Mouse (Mus musculus): ENCODE results near the gene Abl1. TPM values are rescaled to one million over a fixed set of nuclear protein-coding genes. Genes with fewer than 3 reads are reported as not detected.

Abl1 gene
- 37.7 and 40.1 TPM in 2 replicates for polyA plus RNA-seq (2015; fragmentation: Nextera tagmentation; extraction: Ambion mirVana)

- Histone ChIP-seq H3K4me3 (peak within 1 kb of the TSS; percentile 95), H3K9ac (peak within 1 kb of the TSS; percentile 95), H3K36me3 (0 out of 2 replicates have a peak, but pooled peaks cover 2% of the 10 kb centered on the region), H3K4me1 (peaks cover 23% of the 10 kb centered on the region), H3K27me3 (no peaks in the 10 kb centered on the region), H3K4me2 (peak within 1 kb of the TSS; percentile 73), H3K27ac (peak within 1 kb of the TSS; percentile 96), H3K9me3 (no peaks in the 10 kb centered on the region)
- WGBS = under 1% methylated on average over 64 of the region's 64 CpGs
- ATAC-seq (ENCODE audit: insufficient number of reproducible peaks, low FRiP score, low TSS enrichment, low read depth) = peak; percentile 99
Measured at GRCm38 (mm10) chr2:31688074-31688925, at the start of gene Abl1. Gene Abl1, plus strand, starts transcription at chr2:31688376.

GRCm38 (mm10) chr2:31638581-31639465, 49.4 kb upstream of the Abl1 start:
- Histone ChIP-seq H3K27me3 (peaks cover 100% of the 10 kb centered on the region), H3K4me3 (no peak overlapping the region), H3K9ac (no peak overlapping the region), H3K4me1 (peaks cover 60% of the 10 kb centered on the region), H3K9me3 (no peaks in the 10 kb centered on the region), H3K4me2 (no peak overlapping the region), H3K27ac (no peak overlapping the region), H3K36me3 (no peaks in the 10 kb centered on the region)
- 3% methylated on average over 33 of the region's 34 CpGs for WGBS
- ATAC-seq (ENCODE audit: insufficient number of reproducible peaks, low FRiP score, low TSS enrichment, low read depth) = no peak

- H3K27ac ChIP-seq = no peak overlapping the region
- no peak overlapping the region for H3K4me3 ChIP-seq
- under 1% methylated on average over 13 of the region's 13 CpGs for WGBS
- no peak overlapping the region for H3K9ac ChIP-seq
- no peaks in the 10 kb centered on the region for H3K36me3 ChIP-seq
- no peak overlapping the region for H3K4me2 ChIP-seq
- H3K27me3 ChIP-seq = peaks cover 100% of the 10 kb centered on the region
- no peaks in the 10 kb centered on the region for H3K9me3 ChIP-seq
- peaks cover 60% of the 10 kb centered on the region for H3K4me1 ChIP-seq
- no peak for ATAC-seq (ENCODE audit: insufficient number of reproducible peaks, low FRiP score, low TSS enrichment, low read depth)
Measured at GRCm38 (mm10) chr2:31639466-31639760, 48.8 kb upstream of the Abl1 start.

GRCm38 (mm10) chr2:31639901-31640608, 48.1 kb upstream of the Abl1 start, which contains the start of gene Prdm12:
Gene Prdm12, plus strand, starts transcription at chr2:31640037.
- no peaks in the 10 kb centered on the region for H3K36me3 ChIP-seq
- H3K4me1 ChIP-seq = peaks cover 59% of the 10 kb centered on the region
- WGBS = 1% methylated on average over 41 of the region's 41 CpGs
- no peak within 1 kb of the TSS for H3K4me2 ChIP-seq
- H3K9me3 ChIP-seq = no peaks in the 10 kb centered on the region
- H3K27ac ChIP-seq = no peak within 1 kb of the TSS
- H3K27me3 ChIP-seq = peaks cover 100% of the 10 kb centered on the region
- ATAC-seq (ENCODE audit: insufficient number of reproducible peaks, low FRiP score, low TSS enrichment, low read depth) = no peak
- no peak within 1 kb of the TSS for H3K9ac ChIP-seq
- H3K4me3 ChIP-seq = no peak within 1 kb of the TSS

GRCm38 (mm10) chr2:31640609-31641507, 47.3 kb upstream of the Abl1 start:
- peaks cover 51% of the 10 kb centered on the region for H3K4me1 ChIP-seq
- peaks cover 100% of the 10 kb centered on the region for H3K27me3 ChIP-seq
- no peaks in the 10 kb centered on the region for H3K9me3 ChIP-seq
- H3K27ac ChIP-seq = no peak overlapping the region
- no peaks in the 10 kb centered on the region for H3K36me3 ChIP-seq
- no peak overlapping the region for H3K9ac ChIP-seq
- H3K4me3 ChIP-seq = peak overlapping the region; percentile 3; the same call in 1 of the 2 replicates
- peak overlapping the region; percentile 19; the same call in 1 of the 2 replicates for H3K4me2 ChIP-seq
- no peak for ATAC-seq (ENCODE audit: insufficient number of reproducible peaks, low FRiP score, low TSS enrichment, low read depth)
- WGBS = 1% methylated on average over 48 of the region's 48 CpGs

- H3K4me3 ChIP-seq = no peak overlapping the region
- no peak overlapping the region for H3K4me2 ChIP-seq
- peaks cover 45% of the 10 kb centered on the region for H3K4me1 ChIP-seq
- H3K27me3 ChIP-seq = peaks cover 100% of the 10 kb centered on the region
- no peak for ATAC-seq (ENCODE audit: insufficient number of reproducible peaks, low FRiP score, low TSS enrichment, low read depth)
- no peaks in the 10 kb centered on the region for H3K9me3 ChIP-seq
- WGBS = 1% methylated on average over 11 of the region's 11 CpGs
- no peak overlapping the region for H3K9ac ChIP-seq
- no peaks in the 10 kb centered on the region for H3K36me3 ChIP-seq
- no peak overlapping the region for H3K27ac ChIP-seq
Measured at GRCm38 (mm10) chr2:31641508-31641830, 46.7 kb upstream of the Abl1 start.

GRCm38 (mm10) chr2:31641929-31642328, 46.2 kb upstream of the Abl1 start:
- Histone ChIP-seq H3K27me3 (peaks cover 100% of the 10 kb centered on the region), H3K9me3 (no peaks in the 10 kb centered on the region), H3K4me3 (no peak overlapping the region), H3K36me3 (no peaks in the 10 kb centered on the region), H3K4me1 (peaks cover 41% of the 10 kb centered on the region), H3K27ac (no peak overlapping the region), H3K4me2 (no peak overlapping the region), H3K9ac (no peak overlapping the region)
- 3% methylated on average over 18 of the region's 18 CpGs for WGBS
- no peak for ATAC-seq (ENCODE audit: insufficient number of reproducible peaks, low FRiP score, low TSS enrichment, low read depth)

- under 1% methylated on average over 109 of the region's 109 CpGs for WGBS
- Histone ChIP-seq H3K4me1 (peaks cover 16% of the 10 kb centered on the region), H3K27me3 (peaks cover 87% of the 10 kb centered on the region), H3K27ac (no peak overlapping the region), H3K4me2 (peak overlapping the region; percentile 100), H3K36me3 (no peaks in the 10 kb centered on the region), H3K4me3 (peak overlapping the region; percentile 54), H3K9me3 (no peaks in the 10 kb centered on the region), H3K9ac (peak overlapping the region; percentile 17; the same call in 1 of the 2 replicates)
- ATAC-seq (ENCODE audit: insufficient number of reproducible peaks, low FRiP score, low TSS enrichment, low read depth) = no peak
Measured at GRCm38 (mm10) chr2:31653971-31654853, 34.0 kb upstream of the Abl1 start.

GRCm38 (mm10) chr2:31654854-31655559, 33.2 kb upstream of the Abl1 start:
- no peak overlapping the region for H3K27ac ChIP-seq
- no peak for ATAC-seq (ENCODE audit: insufficient number of reproducible peaks, low FRiP score, low TSS enrichment, low read depth)
- no peaks in the 10 kb centered on the region for H3K36me3 ChIP-seq
- H3K4me1 ChIP-seq = peaks cover 16% of the 10 kb centered on the region
- WGBS = 4% methylated on average over 22 of the region's 22 CpGs
- H3K4me2 ChIP-seq = peak overlapping the region; percentile 100
- no peaks in the 10 kb centered on the region for H3K9me3 ChIP-seq
- peaks cover 86% of the 10 kb centered on the region for H3K27me3 ChIP-seq
- peak overlapping the region; percentile 54 for H3K4me3 ChIP-seq
- no peak overlapping the region for H3K9ac ChIP-seq

GRCm38 (mm10) chr2:31656374-31656773, 31.8 kb upstream of the Abl1 start:
- Histone ChIP-seq H3K27ac (no peak overlapping the region), H3K36me3 (no peaks in the 10 kb centered on the region), H3K27me3 (peaks cover 76% of the 10 kb centered on the region), H3K9ac (no peak overlapping the region), H3K4me1 (peaks cover 16% of the 10 kb centered on the region), H3K9me3 (no peaks in the 10 kb centered on the region), H3K4me2 (no peak overlapping the region), H3K4me3 (no peak overlapping the region)
- WGBS = 80% methylated on average over 7 of the region's 7 CpGs
- no peak for ATAC-seq (ENCODE audit: insufficient number of reproducible peaks, low FRiP score, low TSS enrichment, low read depth)
